In genomic region chr13:77982852-77983202, GRCm38 (mm10) we compare ENCODE assay signal across 12 mouse cellular contexts. TPM values are rescaled to one million over a fixed set of nuclear protein-coding genes. Genes with fewer than 3 reads are reported as not detected.
DNase-seq lines count a peak whose midpoint lies in the region; ATAC-seq and TF ChIP-seq lines count a peak whose summit lies in the region.
"Had no signal": no experiment of that assay in that cellular context is flagged by ENCODE, and none has a peak within 500 bp of the region (broad histone marks: within the 10 kb centered on the region; RNA-seq: fewer than 3 reads in every experiment).

No protein-coding gene starts in this region.

- TF ChIP-seq CTCF in midbrain, postnatal 0 days (IDR thresholded peaks at IDR 0.05), result no peak
- TF ChIP-seq CTCF in lung, postnatal 0 days (IDR thresholded peaks at IDR 0.05), result no peak

- no peaks in the 10 kb centered on the region for H3K27me3 ChIP-seq in heart, embryonic 15.5 days
- H3K27me3 ChIP-seq in heart, embryonic 12.5 days (replicated peaks), result no peaks in the 10 kb centered on the region
- no peaks in the 10 kb centered on the region for H3K27me3 ChIP-seq in midbrain, embryonic 11.5 days (ENCODE audit: control insufficient read depth, insufficient read depth, low read length)
- H3K27me3 ChIP-seq in midbrain, postnatal 0 days (ENCODE audit: insufficient read depth, low read length), result no peaks in the 10 kb centered on the region
- H3K27me3 ChIP-seq in forebrain, embryonic 14.5 days (replicated peaks; ENCODE audit: control insufficient read depth, insufficient read depth, low read length), result no peaks in the 10 kb centered on the region
- no peaks in the 10 kb centered on the region for H3K27me3 ChIP-seq in lung, postnatal 0 days (replicated peaks; ENCODE audit: insufficient read depth, low read length)
- H3K27me3 ChIP-seq: limb, embryonic 12.5 days; liver, embryonic 15.5 days; midbrain, embryonic 12.5 days; neural tube, embryonic 13.5 days had no signal

- no peaks in the 10 kb centered on the region for H3K9me3 ChIP-seq in heart, embryonic 15.5 days (replicated peaks)
- no peaks in the 10 kb centered on the region for H3K9me3 ChIP-seq in heart, embryonic 12.5 days (replicated peaks)
- H3K9me3 ChIP-seq in midbrain, embryonic 11.5 days (ENCODE audit: control insufficient read depth, low read length), result no peaks in the 10 kb centered on the region
- H3K9me3 ChIP-seq in midbrain, postnatal 0 days (ENCODE audit: low read length), result no peaks in the 10 kb centered on the region
- H3K9me3 ChIP-seq in forebrain, embryonic 14.5 days (replicated peaks; ENCODE audit: control insufficient read depth, low read length), result no peaks in the 10 kb centered on the region
- H3K9me3 ChIP-seq in lung, postnatal 0 days (ENCODE audit: low read length), result no peaks in the 10 kb centered on the region
- H3K9me3 ChIP-seq: limb, embryonic 12.5 days; liver, embryonic 15.5 days; midbrain, embryonic 12.5 days; neural tube, embryonic 13.5 days had no signal

- no peaks in the 10 kb centered on the region for H3K36me3 ChIP-seq in heart, embryonic 15.5 days
- H3K36me3 ChIP-seq in heart, embryonic 12.5 days, result no peaks in the 10 kb centered on the region
- no peaks in the 10 kb centered on the region for H3K36me3 ChIP-seq in midbrain, embryonic 11.5 days (ENCODE audit: control insufficient read depth, insufficient read depth, low read length)
- H3K36me3 ChIP-seq in midbrain, postnatal 0 days (ENCODE audit: insufficient read depth, low read length), result no peaks in the 10 kb centered on the region
- H3K36me3 ChIP-seq in forebrain, embryonic 14.5 days (ENCODE audit: control insufficient read depth, insufficient read depth, low read length), result no peaks in the 10 kb centered on the region
- H3K36me3 ChIP-seq in lung, postnatal 0 days (ENCODE audit: insufficient read depth, low read length), result no peaks in the 10 kb centered on the region
- H3K36me3 ChIP-seq: limb, embryonic 12.5 days; liver, embryonic 15.5 days; midbrain, embryonic 12.5 days; neural tube, embryonic 13.5 days had no signal

- H3K9ac ChIP-seq in heart, embryonic 15.5 days, result no peak overlapping the region
- no peak overlapping the region for H3K9ac ChIP-seq in heart, embryonic 12.5 days
- no peak overlapping the region for H3K9ac ChIP-seq in midbrain, embryonic 11.5 days (ENCODE audit: low read length)
- no peak overlapping the region for H3K9ac ChIP-seq in midbrain, postnatal 0 days (replicated peaks; ENCODE audit: low read length, poor library complexity, severe bottlenecking)
- no peak overlapping the region for H3K9ac ChIP-seq in forebrain, embryonic 14.5 days (ENCODE audit: low read length)
- H3K9ac ChIP-seq in lung, postnatal 0 days (replicated peaks; ENCODE audit: low read depth), result no peak overlapping the region
- H3K9ac ChIP-seq: limb, embryonic 12.5 days; liver, embryonic 15.5 days; midbrain, embryonic 12.5 days; neural tube, embryonic 13.5 days had no signal

- TF ChIP-seq EP300 in lung, postnatal 0 days (IDR thresholded peaks at IDR 0.05), result no peak

- DNase-seq in midbrain, embryonic 11.5 days (ENCODE audit: low spot score, missing footprints), result no peak
- DNase-seq in midbrain, postnatal 0 days (ENCODE audit: low spot score), result no peak
- DNase-seq in forebrain, embryonic 14.5 days (ENCODE audit: low spot score), result peak; percentile 59
- DNase-seq in lung, postnatal 0 days (ENCODE audit: low spot score), result no peak
- DNase-seq in left cerebral cortex, adult 8-10 months (ENCODE audit: low spot score in 2 of 2), result no peak

- no peak overlapping the region for H3K4me3 ChIP-seq in heart, embryonic 15.5 days
- H3K4me3 ChIP-seq in heart, embryonic 12.5 days, result no peak overlapping the region
- H3K4me3 ChIP-seq in midbrain, embryonic 11.5 days (ENCODE audit: low read depth, low read length), result no peak overlapping the region
- no peak overlapping the region for H3K4me3 ChIP-seq in midbrain, postnatal 0 days (ENCODE audit: low read depth, low read length)
- H3K4me3 ChIP-seq in forebrain, embryonic 14.5 days (ENCODE audit: low read depth, low read length), result no peak overlapping the region
- no peak overlapping the region for H3K4me3 ChIP-seq in lung, postnatal 0 days (ENCODE audit: low read depth, low read length)
- H3K4me3 ChIP-seq: limb, embryonic 12.5 days; liver, embryonic 15.5 days; midbrain, embryonic 12.5 days; neural tube, embryonic 13.5 days had no signal

- peaks cover 3% of the 10 kb centered on the region; the same call in 1 of the 2 replicates for H3K4me1 ChIP-seq in heart, embryonic 15.5 days (replicated peaks)
- no peaks in the 10 kb centered on the region for H3K4me1 ChIP-seq in heart, embryonic 12.5 days (replicated peaks)
- H3K4me1 ChIP-seq in midbrain, embryonic 11.5 days (ENCODE audit: control insufficient read depth, insufficient read depth, low read length), result peaks cover 3% of the 10 kb centered on the region
- no peaks in the 10 kb centered on the region for H3K4me1 ChIP-seq in midbrain, postnatal 0 days (ENCODE audit: insufficient read depth, low read length)
- no peaks in the 10 kb centered on the region for H3K4me1 ChIP-seq in forebrain, embryonic 14.5 days (ENCODE audit: control insufficient read depth, insufficient read depth, low read length)
- no peaks in the 10 kb centered on the region for H3K4me1 ChIP-seq in lung, postnatal 0 days (ENCODE audit: insufficient read depth, low read depth, low read length)
- H3K4me1 ChIP-seq: limb, embryonic 12.5 days; liver, embryonic 15.5 days; neural tube, embryonic 13.5 days had no signal

- 61% methylated on average over 2 of the region's 2 CpGs for WGBS in heart, embryonic 15.5 days
- 61% methylated on average over 2 of the region's 2 CpGs for WGBS in heart, embryonic 12.5 days
- 67% methylated on average over 2 of the region's 2 CpGs for WGBS in midbrain, embryonic 11.5 days
- 59% methylated on average over 2 of the region's 2 CpGs for whole genome bisulfite sequencing in midbrain, postnatal 0 days
- 45% methylated on average over 2 of the region's 2 CpGs for WGBS in forebrain, embryonic 14.5 days
- WGBS in lung, postnatal 0 days, result 72% methylated on average over 2 of the region's 2 CpGs

- 0 out of 2 replicates have a peak overlapping the region, but pooled peaks have one; percentile 27 for H3K27ac ChIP-seq in heart, embryonic 15.5 days
- H3K27ac ChIP-seq in heart, embryonic 12.5 days (ENCODE audit: poor library complexity, severe bottlenecking), result no peak overlapping the region
- H3K27ac ChIP-seq in midbrain, embryonic 11.5 days (ENCODE audit: low read depth, low read length), result no peak overlapping the region
- H3K27ac ChIP-seq in midbrain, postnatal 0 days (ENCODE audit: low read depth, low read length), result no peak overlapping the region
- H3K27ac ChIP-seq in forebrain, embryonic 14.5 days (ENCODE audit: low read depth, low read length), result no peak overlapping the region; the same call in 1 of the 2 replicates
- H3K27ac ChIP-seq in lung, postnatal 0 days (ENCODE audit: low read length), result no peak overlapping the region
- H3K27ac ChIP-seq: limb, embryonic 12.5 days; liver, embryonic 15.5 days; neural tube, embryonic 13.5 days had no signal

- H3K4me2 ChIP-seq in heart, embryonic 15.5 days, result no peak overlapping the region
- H3K4me2 ChIP-seq in heart, embryonic 12.5 days, result no peak overlapping the region
- no peak overlapping the region for H3K4me2 ChIP-seq in midbrain, embryonic 11.5 days
- H3K4me2 ChIP-seq in midbrain, postnatal 0 days (ENCODE audit: low read depth, low read length, poor library complexity, severe bottlenecking), result no peak overlapping the region
- no peak overlapping the region for H3K4me2 ChIP-seq in forebrain, embryonic 14.5 days (ENCODE audit: low read length)
- H3K4me2 ChIP-seq in lung, postnatal 0 days (replicated peaks; ENCODE audit: low read depth, low read length), result no peak overlapping the region
- H3K4me2 ChIP-seq: limb, embryonic 12.5 days; liver, embryonic 15.5 days; midbrain, embryonic 12.5 days; neural tube, embryonic 13.5 days had no signal

- no peak for ATAC-seq in heart, embryonic 15.5 days (replicated peaks; ENCODE audit: insufficient number of reproducible peaks, insufficient read depth, low FRiP score, low read depth)
- ATAC-seq in heart, embryonic 12.5 days (ENCODE audit: insufficient number of reproducible peaks, low FRiP score), result no peak
- ATAC-seq in midbrain, embryonic 11.5 days (ENCODE audit: low FRiP score), result peak; percentile 23; the same call in 1 of the 2 replicates
- no peak for ATAC-seq in midbrain, postnatal 0 days (ENCODE audit: low FRiP score)
- peak; percentile 49 for ATAC-seq in forebrain, embryonic 14.5 days
- ATAC-seq in lung, postnatal 0 days, result no peak
- ATAC-seq: CD4-positive, CD25-positive, alpha-beta regulatory T cell, adult 4 months had no signal

RNA-seq across cellular contexts. Expression of gene Pou5f2, which starts 41.9 kb away (rescaled TPM):
- 0.75 and 0.83 TPM in 2 replicates for polyA plus RNA-seq in heart, embryonic 15.5 days (2015; fragmentation: Nextera tagmentation; extraction: Ambion mirVana)
- polyA plus RNA-seq in heart, embryonic 12.5 days (2016; fragmentation: Nextera tagmentation; extraction: Ambion mirVana), result 0.52 and 1.1 TPM in 2 replicates
- 0.80 and 1.2 TPM in 2 replicates for polyA plus RNA-seq in midbrain, embryonic 11.5 days (2014; fragmentation: Nextera tagmentation; extraction: Ambion mirVana)
- total RNA-seq in midbrain, postnatal 0 days (2014; rRNA removed), result 0.61 and 1.7 TPM in 2 replicates
- 0.36 and 0.43 TPM in 2 replicates for polyA plus RNA-seq in midbrain, postnatal 0 days (2015; fragmentation: Nextera tagmentation; extraction: Ambion mirVana)
- 0.28 and 0.36 TPM in 2 replicates for polyA plus RNA-seq in forebrain, embryonic 14.5 days (2014; fragmentation: Nextera tagmentation; extraction: Ambion mirVana)
- 0.57 and 0.66 TPM in 2 replicates for polyA plus RNA-seq in lung, postnatal 0 days (2015; fragmentation: Nextera tagmentation; extraction: Ambion mirVana)
- total RNA-seq in left cerebral cortex, adult 8-10 months (2022), result 1 to 10 TPM in 3 of 4 experiments, under 1 TPM in 1; 0.87 to 2.4 (median 1.7) TPM

Comparison
In these comparisons a context has a peak if more than half of its experiments do, and no peak if none do; other contexts are left out.
1. ATAC-seq: peak in midbrain, embryonic 11.5 days (single experiment) and forebrain, embryonic 14.5 days (single experiment); none in heart, embryonic 15.5 days (single experiment), heart, embryonic 12.5 days (single experiment), midbrain, postnatal 0 days (single experiment) and lung, postnatal 0 days (single experiment).